15 mouse cellular contexts compared by ENCODE assay signal in genomic region chr4:149791470-149791869, GRCm38 (mm10). TPM values are rescaled to one million over a fixed set of nuclear protein-coding genes. Genes with fewer than 3 reads are reported as not detected.
DNase-seq lines count a peak whose midpoint lies in the region; ATAC-seq and TF ChIP-seq lines count a peak whose summit lies in the region.
"Had no signal": no experiment of that assay in that cellular context is flagged by ENCODE, and none has a peak within 500 bp of the region (broad histone marks: within the 10 kb centered on the region; RNA-seq: fewer than 3 reads in every experiment).

No protein-coding gene starts in this region.

- no peak for TF ChIP-seq CTCF in lung, adult 2 months (IDR thresholded peaks at IDR 0.05; ENCODE audit: insufficient read depth, low read length)
- TF ChIP-seq CTCF in stomach, postnatal 0 days (IDR thresholded peaks at IDR 0.05; ENCODE audit: low read depth) = no peak

- H3K4me3 ChIP-seq in lung, adult 2 months (replicated peaks; ENCODE audit: extremely low read depth, low read depth, low read length) = no peak overlapping the region
- no peak overlapping the region for H3K4me3 ChIP-seq in stomach, postnatal 0 days (ENCODE audit: low read depth, low read length)
- H3K4me3 ChIP-seq: heart, embryonic 13.5 days; liver, embryonic 15.5 days; myocyte had no signal

- peaks cover 14% of the 10 kb centered on the region for H3K4me1 ChIP-seq in lung, adult 2 months (ENCODE audit: control insufficient read depth, insufficient read depth, low read length)
- peaks cover 3% of the 10 kb centered on the region; the same call in 1 of the 2 replicates for H3K4me1 ChIP-seq in stomach, postnatal 0 days (replicated peaks; ENCODE audit: control insufficient read depth, insufficient read depth)

- no peak for ATAC-seq in stomach, postnatal 0 days (ENCODE audit: low FRiP score, low TSS enrichment)
- no peak for ATAC-seq in erythroblast, adult 5-6 weeks (replicated peaks; ENCODE audit: low FRiP score, poor library complexity, severe bottlenecking)
- ATAC-seq: forebrain, postnatal 0 days; hindbrain, embryonic 16.5 days had no signal

- no peaks in the 10 kb centered on the region for H3K36me3 ChIP-seq in stomach, postnatal 0 days (ENCODE audit: control insufficient read depth, insufficient read depth, low read length)
- H3K36me3 ChIP-seq: heart, embryonic 13.5 days; liver, embryonic 15.5 days had no signal

- peak overlapping the region; percentile 24; the same call in 1 of the 2 replicates for H3K27ac ChIP-seq in stomach, postnatal 0 days (replicated peaks)
- H3K27ac ChIP-seq: heart, embryonic 13.5 days had no signal

- WGBS in lung, adult 2 months = 69% methylated on average over 4 of the region's 4 CpGs
- WGBS in stomach, postnatal 0 days = 64% methylated on average over 4 of the region's 4 CpGs

- peak; percentile 38 for DNase-seq in adrenal gland, postnatal 25 days
- DNase-seq in adrenal gland, adult 2 months = no peak
- peak; percentile 55 to 59 for DNase-seq in heart, postnatal 14 days
- DNase-seq in heart, postnatal 4 days = no peak
- peak; percentile 28 to 54 for DNase-seq in lung, adult 18-20 months
- no peak for DNase-seq in lung, adult 2 months
- no peak for DNase-seq in stomach, postnatal 0 days (ENCODE audit: low spot score)
- DNase-seq: forebrain, postnatal 0 days; left cerebral cortex, postnatal 4 days; thymus, adult 18-20 months had no signal

- no peak for TF ChIP-seq EP300 in stomach, postnatal 0 days (optimal IDR thresholded peaks at IDR 0.05)

- intact Hi-C loops in heart, postnatal 14 days (cut with DNase I) = loop anchor here (2.0 kb wide), 1 partner anchor 37 kb away; no protein-coding TSS in a partner anchor

- no peak overlapping the region for H3K4me2 ChIP-seq in stomach, postnatal 0 days (replicated peaks; ENCODE audit: low read depth)
- H3K4me2 ChIP-seq: heart, embryonic 13.5 days; liver, embryonic 15.5 days had no signal

- no peak for TF ChIP-seq POLR2A in lung, adult 2 months (IDR thresholded peaks at IDR 0.05; ENCODE audit: borderline replicate concordance, extremely low read depth, low read depth, low read length)

- H3K9me3 ChIP-seq in stomach, postnatal 0 days (ENCODE audit: control insufficient read depth, low read length) = no peaks in the 10 kb centered on the region
- H3K9me3 ChIP-seq: heart, embryonic 13.5 days; liver, embryonic 15.5 days had no signal

- H3K27me3 ChIP-seq in stomach, postnatal 0 days (ENCODE audit: control insufficient read depth, insufficient read depth, low read length) = no peaks in the 10 kb centered on the region
- H3K27me3 ChIP-seq: heart, embryonic 13.5 days; liver, embryonic 15.5 days had no signal

- H3K9ac ChIP-seq in stomach, postnatal 0 days (ENCODE audit: low read length) = no peak overlapping the region
- H3K9ac ChIP-seq: forebrain, postnatal 0 days; heart, embryonic 13.5 days; liver, embryonic 15.5 days had no signal

RNA-seq across cellular contexts. Expression of gene Slc25a33, which starts 17.4 kb away (rescaled TPM):
- total RNA-seq in adrenal gland, postnatal 25 days (2021) = 27.7 and 32.2 TPM in 2 replicates
- total RNA-seq in adrenal gland, adult 2 months (2021) = 10 to 100 TPM; 18.7 to 26.7 TPM
- polyA plus RNA-seq in adrenal gland, adult 2 months (2012; rRNA removed) = 29.0 and 43.2 TPM in 2 replicates
- total RNA-seq in heart, postnatal 14 days (2021) = 10 to 100 TPM; 16.2 to 24.2 TPM
- 1 to 10 TPM; 8.8 to 9.5 TPM for total RNA-seq in heart, postnatal 4 days (2021)
- 9.5 and 12.7 TPM in 2 replicates for polyA plus RNA-seq in lung, adult 2 months (2012; rRNA removed)
- polyA plus RNA-seq in stomach, postnatal 0 days (2015; fragmentation: Nextera tagmentation; extraction: Ambion mirVana) = 21.7 and 22.4 TPM in 2 replicates
- total RNA-seq in erythroblast, adult 5-6 weeks (2015; ENCODE audit: low replicate concordance) = not detected in 2 replicates
- total RNA-seq in erythroblast, adult 5-6 weeks (2017; ENCODE audit: low replicate concordance) = not detected in 2 replicates

RNA-seq across cellular contexts. Expression of gene Tmem201, which starts 53.6 kb away (rescaled TPM):
- total RNA-seq in adrenal gland, postnatal 25 days (2021) = 34.1 and 36.1 TPM in 2 replicates
- 10 to 100 TPM; 30.0 to 31.0 TPM for total RNA-seq in adrenal gland, adult 2 months (2021)
- 85.3 and 95.4 TPM in 2 replicates for polyA plus RNA-seq in adrenal gland, adult 2 months (2012; rRNA removed)
- 10 to 100 TPM; 82.7 to 83.9 TPM for total RNA-seq in heart, postnatal 14 days (2021)
- 10 to 100 TPM; 87.5 to 96.8 TPM for total RNA-seq in heart, postnatal 4 days (2021)
- 34.0 TPM in 2 replicates for polyA plus RNA-seq in lung, adult 2 months (2012; rRNA removed)
- 7.5 and 8.6 TPM in 2 replicates for polyA plus RNA-seq in stomach, postnatal 0 days (2015; fragmentation: Nextera tagmentation; extraction: Ambion mirVana)
- total RNA-seq in erythroblast, adult 5-6 weeks (2015; ENCODE audit: low replicate concordance) = 2.7 and 23.2 TPM in 2 replicates
- 0.85 and 3.2 TPM in 2 replicates for total RNA-seq in erythroblast, adult 5-6 weeks (2017; ENCODE audit: low replicate concordance)

Comparison
In these comparisons a context has a peak if more than half of its experiments do, and no peak if none do; other contexts are left out.
1. DNase-seq: peak in adrenal gland, postnatal 25 days (single experiment), heart, postnatal 14 days (2 of 2) and lung, adult 18-20 months (2 of 2); none in adrenal gland, adult 2 months (single experiment), heart, postnatal 4 days (single experiment), lung, adult 2 months (single experiment) and stomach, postnatal 0 days (single experiment).
2. RNA of gene Slc25a33, which starts 17.4 kb away (total RNA-seq): 27.7 to 32.2 TPM in adrenal gland, postnatal 25 days, 18.7 to 26.7 TPM in adrenal gland, adult 2 months, 16.2 to 24.2 TPM in heart, postnatal 14 days and 8.8 to 9.5 TPM in heart, postnatal 4 days; not detected in erythroblast, adult 5-6 weeks; every median in the first group is over 4 times any median in the second.